Comparison of ENCODE assay signal across 10 mouse cellular contexts in the genomic region with DNA sequence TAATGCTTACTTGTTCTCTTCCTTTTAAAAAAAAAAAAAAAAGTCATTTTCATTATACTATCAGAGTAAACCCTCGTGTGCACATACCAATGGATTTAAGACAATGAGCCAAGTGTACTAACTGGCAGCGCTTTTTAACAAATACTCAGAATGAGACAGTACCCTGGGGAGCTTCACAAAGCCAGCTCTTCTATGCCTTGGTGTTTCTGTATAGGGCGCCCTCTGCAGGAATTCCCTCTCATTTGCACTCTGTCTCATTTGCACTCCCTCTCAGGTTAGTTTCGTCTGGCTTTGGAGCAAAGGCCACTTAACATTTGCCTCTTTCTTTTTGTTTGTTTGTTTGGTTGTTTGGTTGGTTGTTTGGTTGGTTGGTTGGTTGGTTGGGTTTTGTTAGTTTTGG. TPM values are rescaled to one million over a fixed set of nuclear protein-coding genes. Genes with fewer than 3 reads are reported as not detected.
A peak's percentile ranks its signal among the peaks of the same experiment; 100 is the strongest.
DNase-seq lines count a peak whose midpoint lies in the region; ATAC-seq and TF ChIP-seq lines count a peak whose summit lies in the region.
"Had no signal": no experiment of that assay in that cellular context is flagged by ENCODE, and none has a peak within 500 bp of the region (broad histone marks: within the 10 kb centered on the region; RNA-seq: fewer than 3 reads in every experiment).

No protein-coding gene starts in this region.

- DNase-seq in frontal cortex, postnatal 36 days (ENCODE audit: low spot score in 2 of 2) = peak; percentile 3 to 23
- DNase-seq in frontal cortex, postnatal 25 days (ENCODE audit: low spot score in 2 of 2) = no peak
- no peak for DNase-seq in lung, postnatal 0 days (ENCODE audit: low spot score)
- no peak for DNase-seq in lung, adult 2 months
- peak; percentile 62 for DNase-seq in adrenal gland, postnatal 14 days
- peak; percentile 21 for DNase-seq in embryo, embryonic 9.5 days (ENCODE audit: extremely low spot score)
- peak; percentile 7 for DNase-seq in left cerebral cortex, postnatal 25 days (ENCODE audit: low spot score in 2 of 2)
- DNase-seq in yolk sac, embryonic 10.5 days (ENCODE audit: low spot score) = no peak

- TF ChIP-seq POLR2A in lung, adult 2 months (IDR thresholded peaks at IDR 0.05; ENCODE audit: borderline replicate concordance, extremely low read depth, low read depth, low read length) = no peak

- H3K4me3 ChIP-seq in lung, postnatal 0 days (ENCODE audit: low read depth, low read length) = no peak overlapping the region
- H3K4me3 ChIP-seq in lung, adult 2 months (replicated peaks; ENCODE audit: extremely low read depth, low read depth, low read length) = no peak overlapping the region
- H3K4me3 ChIP-seq: heart, embryonic 13.5 days; megakaryocyte, embryonic 14.5 days had no signal

- ATAC-seq in lung, postnatal 0 days = no peak

- no peak overlapping the region for H3K9ac ChIP-seq in lung, postnatal 0 days (replicated peaks; ENCODE audit: low read depth)
- H3K9ac ChIP-seq: heart, embryonic 13.5 days had no signal

- no peaks in the 10 kb centered on the region for H3K9me3 ChIP-seq in lung, postnatal 0 days (ENCODE audit: low read length)
- H3K9me3 ChIP-seq: heart, embryonic 13.5 days; megakaryocyte, embryonic 14.5 days had no signal

- WGBS in lung, postnatal 0 days = 40% methylated on average over 4 of the region's 4 CpGs
- WGBS in lung, adult 2 months = 35% methylated on average over 4 of the region's 4 CpGs

- no peak overlapping the region for H3K27ac ChIP-seq in lung, postnatal 0 days (ENCODE audit: low read length)
- H3K27ac ChIP-seq: heart, embryonic 13.5 days had no signal

- no peaks in the 10 kb centered on the region for H3K4me1 ChIP-seq in lung, postnatal 0 days (ENCODE audit: insufficient read depth, low read depth, low read length)
- H3K4me1 ChIP-seq in lung, adult 2 months (ENCODE audit: control insufficient read depth, insufficient read depth, low read length) = no peaks in the 10 kb centered on the region
- H3K4me1 ChIP-seq: heart, embryonic 13.5 days had no signal

- no peak overlapping the region for H3K4me2 ChIP-seq in lung, postnatal 0 days (replicated peaks; ENCODE audit: low read depth, low read length)
- H3K4me2 ChIP-seq: heart, embryonic 13.5 days had no signal

- no peaks in the 10 kb centered on the region for H3K36me3 ChIP-seq in lung, postnatal 0 days (ENCODE audit: insufficient read depth, low read length)
- H3K36me3 ChIP-seq: heart, embryonic 13.5 days had no signal

- peak; percentile 27; the same call in 1 of the 2 replicates for TF ChIP-seq CTCF in lung, postnatal 0 days (IDR thresholded peaks at IDR 0.05)
- TF ChIP-seq CTCF in lung, adult 2 months (IDR thresholded peaks at IDR 0.05; ENCODE audit: insufficient read depth, low read length) = no peak

- intact Hi-C loops in left cerebral cortex, postnatal 25 days (cut with DNase I) = no loop called here

- TF ChIP-seq EP300 in lung, postnatal 0 days (IDR thresholded peaks at IDR 0.05) = no peak

- H3K27me3 ChIP-seq in lung, postnatal 0 days (replicated peaks; ENCODE audit: insufficient read depth, low read length) = no peaks in the 10 kb centered on the region
- H3K27me3 ChIP-seq: heart, embryonic 13.5 days; megakaryocyte, embryonic 14.5 days had no signal

RNA-seq across cellular contexts. Expression of a gene that starts 40.1 kb away (rescaled TPM):
- 36.9 and 41.2 TPM in 2 replicates for polyA plus RNA-seq in lung, postnatal 0 days (2015; fragmentation: Nextera tagmentation; extraction: Ambion mirVana)
- polyA plus RNA-seq in lung, adult 2 months (2012; rRNA removed) = 3.7 and 5.3 TPM in 2 replicates
- total RNA-seq in adrenal gland, postnatal 14 days (2021) = 34.8 and 36.3 TPM in 2 replicates
- 10 to 100 TPM; 14.5 to 16.1 TPM for total RNA-seq in left cerebral cortex, postnatal 25 days (2021)

Comparison
In these comparisons a context has a peak if more than half of its experiments do, and no peak if none do; other contexts are left out.
1. DNase-seq: peak in frontal cortex, postnatal 36 days (2 of 2), adrenal gland, postnatal 14 days (single experiment), embryo, embryonic 9.5 days (single experiment) and left cerebral cortex, postnatal 25 days (2 of 2); none in frontal cortex, postnatal 25 days (0 of 2), lung, postnatal 0 days (single experiment), lung, adult 2 months (single experiment) and yolk sac, embryonic 10.5 days (single experiment).